Mouse (Mus musculus): Measurements from ENCODE around the gene Ankrd50. TPM values are rescaled to one million over a fixed set of nuclear protein-coding genes. Genes with fewer than 3 reads are reported as not detected.

Ankrd50 gene
- polyA plus RNA-seq, 1 experiment from 2014 or later: 24.4 TPM

- Histone ChIP-seq H3K4me3 (replicated peaks) (no peak overlapping the region), H3K9me3 (replicated peaks) (no peaks in the 10 kb centered on the region), H3K9ac (no peak overlapping the region), H3K27me3 (no peaks in the 10 kb centered on the region), H3K4me1 (peaks cover 4% of the 10 kb centered on the region; the same call in 1 of the 2 replicates), H3K27ac (replicated peaks) (no peak overlapping the region), H3K36me3 (peaks cover 28% of the 10 kb centered on the region), H3K4me2 (replicated peaks) (no peak overlapping the region)
- ATAC-seq (ENCODE audit: insufficient number of reproducible peaks, low FRiP score, low TSS enrichment, low read depth): no peak
- WGBS: 87% methylated on average over 5 of the region's 5 CpGs
These were observed 18.5 kb downstream of the Ankrd50 start for GRCm38 (mm10) chr3:38466139-38466538.

GRCm38 (mm10) chr3:38463149-38463548 lies 21.5 kb downstream of the Ankrd50 start:
- no peak overlapping the region for H3K4me3 ChIP-seq (replicated peaks)
- H3K27me3 ChIP-seq: no peaks in the 10 kb centered on the region
- H3K9ac ChIP-seq: no peak overlapping the region
- WGBS: 92% methylated on average over 2 of the region's 2 CpGs
- no peak overlapping the region for H3K4me2 ChIP-seq (replicated peaks)
- peaks cover 42% of the 10 kb centered on the region for H3K36me3 ChIP-seq
- H3K4me1 ChIP-seq: peaks cover 4% of the 10 kb centered on the region; the same call in 1 of the 2 replicates
- H3K9me3 ChIP-seq (replicated peaks): no peaks in the 10 kb centered on the region
- H3K27ac ChIP-seq (replicated peaks): no peak overlapping the region
- ATAC-seq (ENCODE audit: insufficient number of reproducible peaks, low FRiP score, low TSS enrichment, low read depth): no peak

- no peaks in the 10 kb centered on the region for H3K27me3 ChIP-seq
- no peak overlapping the region for H3K27ac ChIP-seq (replicated peaks)
- peaks cover 53% of the 10 kb centered on the region for H3K36me3 ChIP-seq
- no peak overlapping the region for H3K4me3 ChIP-seq (replicated peaks)
- no peak overlapping the region for H3K9ac ChIP-seq
- no peaks in the 10 kb centered on the region for H3K9me3 ChIP-seq (replicated peaks)
- no peaks in the 10 kb centered on the region; the same call in 1 of the 2 replicates for H3K4me1 ChIP-seq
- WGBS: 69% methylated on average over 2 of the region's 2 CpGs
- no peak for ATAC-seq (ENCODE audit: insufficient number of reproducible peaks, low FRiP score, low TSS enrichment, low read depth)
- H3K4me2 ChIP-seq (replicated peaks): no peak overlapping the region
These were observed 22.9 kb downstream of the Ankrd50 start for GRCm38 (mm10) chr3:38461742-38462141.

GRCm38 (mm10) chr3:38460250-38460624 lies 24.4 kb downstream of the Ankrd50 start:
- H3K36me3 ChIP-seq: peaks cover 68% of the 10 kb centered on the region
- no peak for ATAC-seq (ENCODE audit: insufficient number of reproducible peaks, low FRiP score, low TSS enrichment, low read depth)
- 80% methylated on average over 4 of the region's 4 CpGs for WGBS
- H3K4me3 ChIP-seq (replicated peaks): no peak overlapping the region
- no peaks in the 10 kb centered on the region; the same call in 1 of the 2 replicates for H3K4me1 ChIP-seq
- H3K9ac ChIP-seq: no peak overlapping the region
- no peak overlapping the region for H3K4me2 ChIP-seq (replicated peaks)
- no peaks in the 10 kb centered on the region for H3K9me3 ChIP-seq (replicated peaks)
- H3K27me3 ChIP-seq: no peaks in the 10 kb centered on the region
- H3K27ac ChIP-seq (replicated peaks): no peak overlapping the region

- WGBS: 83% methylated on average over 5 of the region's 5 CpGs
These were observed 25.0 kb downstream of the Ankrd50 start for GRCm38 (mm10) chr3:38459507-38460249.

GRCm38 (mm10) chr3:38457041-38457440 lies 27.6 kb downstream of the Ankrd50 start:
- no peak overlapping the region for H3K4me3 ChIP-seq (replicated peaks)
- no peak for ATAC-seq (ENCODE audit: insufficient number of reproducible peaks, low FRiP score, low TSS enrichment, low read depth)
- H3K9me3 ChIP-seq (replicated peaks): no peaks in the 10 kb centered on the region
- 94% methylated on average over 14 of the region's 14 CpGs for WGBS
- no peaks in the 10 kb centered on the region for H3K27me3 ChIP-seq
- H3K4me1 ChIP-seq: no peaks in the 10 kb centered on the region; the same call in 1 of the 2 replicates
- no peak overlapping the region for H3K9ac ChIP-seq
- H3K4me2 ChIP-seq (replicated peaks): no peak overlapping the region
- peaks cover 73% of the 10 kb centered on the region for H3K36me3 ChIP-seq
- H3K27ac ChIP-seq (replicated peaks): no peak overlapping the region

More at GRCm38 (mm10) chr3:38459507-38460249, 25.0 kb downstream of the Ankrd50 start:
- H3K4me3 ChIP-seq (replicated peaks): no peak overlapping the region
- H3K27me3 ChIP-seq: no peaks in the 10 kb centered on the region
- H3K9me3 ChIP-seq (replicated peaks): no peaks in the 10 kb centered on the region
- no peak overlapping the region for H3K4me2 ChIP-seq (replicated peaks)
- no peak for ATAC-seq (ENCODE audit: insufficient number of reproducible peaks, low FRiP score, low TSS enrichment, low read depth)
- no peak overlapping the region for H3K27ac ChIP-seq (replicated peaks)
- peaks cover 73% of the 10 kb centered on the region for H3K36me3 ChIP-seq
- no peaks in the 10 kb centered on the region; the same call in 1 of the 2 replicates for H3K4me1 ChIP-seq
- no peak overlapping the region for H3K9ac ChIP-seq

- Histone ChIP-seq H3K27me3 (no peaks in the 10 kb centered on the region), H3K9me3 (replicated peaks) (0 out of 2 replicates have a peak, but pooled peaks cover 3% of the 10 kb centered on the region), H3K4me1 (no peaks in the 10 kb centered on the region), H3K4me3 (replicated peaks) (no peak overlapping the region), H3K27ac (replicated peaks) (no peak overlapping the region), H3K4me2 (replicated peaks) (no peak overlapping the region), H3K36me3 (peaks cover 57% of the 10 kb centered on the region), H3K9ac (no peak overlapping the region)
- ATAC-seq (ENCODE audit: insufficient number of reproducible peaks, low FRiP score, low TSS enrichment, low read depth): no peak
- WGBS: 54% methylated on average over 9 of the region's 9 CpGs
These were observed 32.4 kb downstream of the Ankrd50 start for GRCm38 (mm10) chr3:38452199-38452598.

- no peaks in the 10 kb centered on the region; the same call in 1 of the 2 replicates for H3K4me1 ChIP-seq
- H3K4me2 ChIP-seq (replicated peaks): no peak overlapping the region
- H3K27ac ChIP-seq (replicated peaks): no peak overlapping the region
- H3K9ac ChIP-seq: no peak overlapping the region
- ATAC-seq (ENCODE audit: insufficient number of reproducible peaks, low FRiP score, low TSS enrichment, low read depth): no peak
- H3K27me3 ChIP-seq: no peaks in the 10 kb centered on the region
- no peak overlapping the region for H3K4me3 ChIP-seq (replicated peaks)
- 0 out of 2 replicates have a peak, but pooled peaks cover 3% of the 10 kb centered on the region for H3K9me3 ChIP-seq (replicated peaks)
- WGBS: 90% methylated on average over 9 of the region's 9 CpGs
- H3K36me3 ChIP-seq: peaks cover 11% of the 10 kb centered on the region
These were observed 38.1 kb downstream of the Ankrd50 start for GRCm38 (mm10) chr3:38446586-38446985.

GRCm38 (mm10) chr3:38443875-38444274 lies 40.8 kb downstream of the Ankrd50 start:
- 41% methylated on average over 4 of the region's 4 CpGs for WGBS
- no peaks in the 10 kb centered on the region for H3K9me3 ChIP-seq (replicated peaks)
- H3K36me3 ChIP-seq: no peaks in the 10 kb centered on the region
- H3K9ac ChIP-seq: no peak overlapping the region
- H3K4me2 ChIP-seq (replicated peaks): no peak overlapping the region
- no peaks in the 10 kb centered on the region for H3K27me3 ChIP-seq
- ATAC-seq (ENCODE audit: insufficient number of reproducible peaks, low FRiP score, low TSS enrichment, low read depth): no peak
- H3K4me1 ChIP-seq: no peaks in the 10 kb centered on the region; the same call in 1 of the 2 replicates
- no peak overlapping the region for H3K4me3 ChIP-seq (replicated peaks)
- no peak overlapping the region for H3K27ac ChIP-seq (replicated peaks)

GRCm38 (mm10) chr3:38440564-38440991 lies 44.1 kb downstream of the Ankrd50 start:
- H3K9me3 ChIP-seq (replicated peaks): no peaks in the 10 kb centered on the region
- no peak for ATAC-seq (ENCODE audit: insufficient number of reproducible peaks, low FRiP score, low TSS enrichment, low read depth)
- H3K9ac ChIP-seq: no peak overlapping the region
- H3K36me3 ChIP-seq: no peaks in the 10 kb centered on the region
- H3K27me3 ChIP-seq: no peaks in the 10 kb centered on the region
- H3K4me1 ChIP-seq: no peaks in the 10 kb centered on the region; the same call in 1 of the 2 replicates
- no peak overlapping the region for H3K4me3 ChIP-seq (replicated peaks)
- WGBS: 71% methylated on average over 7 of the region's 7 CpGs
- no peak overlapping the region for H3K27ac ChIP-seq (replicated peaks)
- H3K4me2 ChIP-seq (replicated peaks): no peak overlapping the region

- ATAC-seq (ENCODE audit: insufficient number of reproducible peaks, low FRiP score, low TSS enrichment, low read depth): no peak
- H3K27me3 ChIP-seq: no peaks in the 10 kb centered on the region
- no peak overlapping the region for H3K27ac ChIP-seq (replicated peaks)
- H3K9ac ChIP-seq: no peak overlapping the region
- no peaks in the 10 kb centered on the region for H3K36me3 ChIP-seq
- H3K9me3 ChIP-seq (replicated peaks): no peaks in the 10 kb centered on the region
- WGBS: 78% methylated on average over 3 of the region's 3 CpGs
- no peak overlapping the region for H3K4me3 ChIP-seq (replicated peaks)
- H3K4me2 ChIP-seq (replicated peaks): no peak overlapping the region
- peaks cover 6% of the 10 kb centered on the region; the same call in 1 of the 2 replicates for H3K4me1 ChIP-seq
These were observed 48.0 kb downstream of the Ankrd50 start for GRCm38 (mm10) chr3:38436596-38436995.

Data from embryonic facial prominence, embryonic 15.5 days (tissue).